Mouse (Mus musculus): ENCODE measurements around the gene Ogfod2.

The Ogfod2 gene

DNA sequence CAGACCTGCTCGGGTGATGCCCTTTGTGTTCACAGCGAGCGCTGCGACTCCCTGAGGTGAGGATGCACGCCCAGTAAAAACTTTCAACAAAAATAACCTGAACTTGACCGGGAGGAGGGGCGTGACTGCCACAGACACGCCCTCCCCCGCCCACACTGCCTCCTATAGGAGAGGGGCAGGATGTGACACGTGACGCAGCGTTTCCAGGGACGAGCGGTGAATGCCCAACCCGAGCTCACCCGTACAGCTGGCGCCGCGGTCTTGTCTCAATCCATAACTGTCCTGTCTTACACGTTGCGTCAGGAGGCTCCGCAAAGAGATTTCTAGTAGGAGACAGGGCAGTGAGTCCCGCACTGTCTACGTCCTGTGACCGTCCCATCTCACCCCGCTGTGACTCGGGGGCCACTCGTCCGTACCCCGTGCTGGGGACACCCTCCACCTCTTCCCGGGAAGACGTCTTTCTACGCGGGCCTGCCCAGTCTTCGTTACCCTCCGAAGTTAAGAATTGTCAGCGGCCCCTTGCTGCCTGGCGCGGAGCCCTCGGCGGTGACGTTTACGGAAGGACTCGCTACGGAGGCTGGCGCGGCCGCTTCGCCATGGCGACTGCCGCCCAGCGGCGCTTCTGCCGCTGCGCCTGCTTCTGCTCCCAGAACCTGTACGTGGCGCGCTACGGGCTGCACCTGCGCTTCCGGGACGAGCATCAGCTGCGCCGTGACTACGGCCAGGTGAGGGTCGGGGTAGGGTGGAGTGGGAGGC is at the start of gene Ogfod2:
Gene Ogfod2 (plus strand): TSS at position 556 of the 756 bp plus-strand sequence.
- DNase-seq (ENCODE audit: low spot score in 2 of 2), result peak; percentile 92 to 95

DNA sequence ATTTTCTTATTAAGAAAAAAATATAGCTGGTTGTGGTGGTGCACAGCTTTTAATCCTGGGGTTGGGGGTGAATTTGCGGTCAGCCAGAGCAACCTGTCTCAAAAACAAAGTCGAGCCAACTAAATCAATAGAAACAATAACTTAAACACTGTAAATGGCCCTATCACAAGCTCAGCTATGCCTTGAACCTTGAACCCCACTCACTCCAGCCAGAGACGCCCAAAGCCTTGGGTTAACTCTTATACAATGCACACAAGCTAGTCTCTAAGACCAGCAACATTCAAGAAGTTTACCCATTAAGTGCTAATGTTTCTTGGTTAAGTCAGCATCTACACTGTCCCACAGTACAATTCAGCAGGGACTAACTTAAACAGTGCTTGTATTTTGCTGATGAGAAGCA is 42.4 kb upstream of the Ogfod2 start:
- no peak for DNase-seq (ENCODE audit: low spot score in 2 of 2)

DNA sequence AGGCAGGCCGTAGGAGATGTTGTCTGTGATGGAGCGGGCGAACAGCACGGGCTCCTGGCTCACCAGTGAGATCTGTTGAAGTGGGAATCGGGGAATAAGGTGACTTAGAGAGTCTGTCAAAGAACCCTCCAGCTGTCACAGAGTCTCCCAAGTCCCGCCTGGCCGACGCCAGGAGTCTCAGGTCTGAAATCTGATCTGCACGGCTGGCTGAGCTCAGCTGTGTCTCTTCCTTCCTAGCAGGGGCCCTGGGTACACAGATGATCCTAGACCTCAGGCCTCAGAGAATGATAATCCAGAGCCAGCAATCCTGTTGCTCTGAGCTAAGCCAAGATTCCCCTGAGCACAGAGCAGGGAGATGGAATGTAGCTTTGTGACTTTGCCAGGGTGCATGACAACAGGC is 38.4 kb upstream of the Ogfod2 start:
- DNase-seq (ENCODE audit: low spot score in 2 of 2), result no peak

DNA sequence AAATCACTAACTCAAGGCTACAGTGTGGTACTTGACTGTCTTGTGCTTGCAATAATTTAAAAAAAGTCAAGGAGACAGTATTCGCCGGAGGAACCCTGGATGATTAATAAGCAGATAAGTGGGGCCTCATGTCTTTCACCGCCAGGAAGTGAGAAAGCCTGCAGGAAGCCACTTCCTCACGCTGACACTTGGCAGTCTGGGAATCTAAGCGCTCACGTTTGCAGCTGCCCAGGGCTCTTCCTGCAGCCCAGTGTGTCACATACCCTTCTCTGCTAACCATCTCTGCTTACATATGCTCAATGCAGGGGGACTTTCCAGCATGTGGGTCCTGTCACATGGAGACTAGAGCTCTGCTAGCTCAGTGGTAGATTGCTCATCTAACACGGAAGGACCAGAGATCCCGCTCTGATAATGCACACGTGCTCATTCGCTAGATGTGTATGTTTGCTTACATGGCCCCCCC is 37.2 kb upstream of the Ogfod2 start:
- DNase-seq (ENCODE audit: low spot score in 2 of 2), result no peak

DNA sequence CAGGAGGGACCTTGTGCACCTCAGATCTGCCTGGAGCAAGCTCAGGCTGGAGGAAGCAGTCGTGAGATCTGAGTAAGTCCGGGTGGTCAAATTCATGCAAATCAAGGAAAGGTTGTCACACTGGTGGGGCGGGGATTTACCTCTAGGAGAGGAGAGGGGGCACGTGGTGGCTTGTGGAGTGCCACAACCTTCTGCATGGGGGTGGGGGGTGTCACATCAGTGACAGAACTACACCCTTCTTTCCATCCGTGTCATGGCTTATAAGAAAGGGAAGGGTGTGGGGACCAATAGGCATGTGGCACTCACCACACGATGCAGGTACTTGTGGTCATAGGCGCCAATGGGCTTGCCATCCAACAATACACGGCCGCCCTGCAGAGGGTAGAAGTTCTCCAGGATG is 36.4 kb upstream of the Ogfod2 start:
- DNase-seq (ENCODE audit: low spot score in 2 of 2), result no peak

DNA sequence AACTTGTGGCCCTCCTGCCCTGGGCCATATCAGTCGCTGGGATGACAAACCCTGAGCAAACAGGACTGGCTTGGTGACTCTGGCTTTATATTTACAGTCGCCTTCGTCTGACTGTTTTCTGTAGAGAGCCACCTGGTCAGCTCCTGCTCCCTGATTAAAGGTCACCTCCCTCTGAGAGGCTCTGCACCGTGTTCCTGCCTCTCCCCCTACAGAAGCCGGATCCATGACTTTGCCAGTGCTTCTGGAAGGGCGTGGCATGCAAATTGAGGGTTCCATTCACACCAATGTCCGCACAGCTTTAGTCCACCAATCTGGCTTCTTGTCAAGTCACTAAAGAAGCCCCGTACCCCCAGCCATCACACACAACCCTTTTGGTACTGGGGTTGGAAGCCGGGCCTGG is 35.5 kb upstream of the Ogfod2 start:
- no peak for DNase-seq (ENCODE audit: low spot score in 2 of 2)

DNA sequence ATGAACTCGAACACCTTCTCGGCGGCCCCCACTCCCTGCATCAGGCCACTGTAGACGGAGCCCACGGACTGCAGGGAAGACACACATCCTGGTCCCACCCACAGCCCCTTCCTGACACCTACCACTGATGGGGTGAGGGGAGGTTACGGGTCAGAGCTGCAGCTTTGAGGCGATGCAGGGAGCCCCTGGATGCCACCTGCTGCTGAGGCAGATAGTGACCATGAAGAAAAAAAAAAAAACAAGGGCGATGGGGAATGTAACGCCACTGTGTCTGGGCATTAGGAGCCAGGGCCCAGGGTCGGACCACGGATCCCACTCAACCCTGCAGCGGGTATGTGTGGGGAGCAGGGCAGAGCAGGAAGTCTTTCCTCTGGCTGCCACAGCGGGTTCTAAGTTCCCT is 34.9 kb upstream of the Ogfod2 start:
- no peak for DNase-seq (ENCODE audit: low spot score in 2 of 2)

DNA sequence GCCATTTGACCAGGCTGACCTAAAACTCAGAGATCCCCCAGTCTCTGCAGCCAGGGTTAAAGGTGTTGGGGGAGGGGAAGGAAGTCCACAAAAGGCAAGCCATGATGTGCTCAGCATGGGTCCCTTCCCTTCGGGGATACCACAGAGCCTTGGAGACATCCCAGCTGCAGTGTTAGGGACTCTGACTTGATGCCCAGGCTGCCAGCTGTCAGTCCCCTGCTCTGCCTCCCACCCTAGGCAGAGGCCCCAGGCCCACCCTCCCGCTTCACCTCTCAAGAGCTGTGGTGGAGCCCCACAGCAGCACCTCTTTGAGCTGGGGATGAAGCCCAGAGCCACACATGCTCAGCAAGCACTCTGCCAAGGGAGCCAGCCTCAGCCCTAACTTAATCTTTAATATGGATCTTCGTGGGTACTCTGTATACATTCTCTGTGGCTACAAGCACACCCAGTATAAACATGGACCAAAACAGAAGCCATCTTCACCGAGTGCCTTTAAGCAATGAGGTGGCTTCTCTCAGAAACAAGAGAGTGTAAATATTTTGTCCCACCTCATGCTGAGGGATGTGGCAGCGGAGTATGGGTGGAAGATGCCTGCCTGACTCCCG is 34.1 kb upstream of the Ogfod2 start:
- DNase-seq (ENCODE audit: low spot score in 2 of 2), result no peak

DNA sequence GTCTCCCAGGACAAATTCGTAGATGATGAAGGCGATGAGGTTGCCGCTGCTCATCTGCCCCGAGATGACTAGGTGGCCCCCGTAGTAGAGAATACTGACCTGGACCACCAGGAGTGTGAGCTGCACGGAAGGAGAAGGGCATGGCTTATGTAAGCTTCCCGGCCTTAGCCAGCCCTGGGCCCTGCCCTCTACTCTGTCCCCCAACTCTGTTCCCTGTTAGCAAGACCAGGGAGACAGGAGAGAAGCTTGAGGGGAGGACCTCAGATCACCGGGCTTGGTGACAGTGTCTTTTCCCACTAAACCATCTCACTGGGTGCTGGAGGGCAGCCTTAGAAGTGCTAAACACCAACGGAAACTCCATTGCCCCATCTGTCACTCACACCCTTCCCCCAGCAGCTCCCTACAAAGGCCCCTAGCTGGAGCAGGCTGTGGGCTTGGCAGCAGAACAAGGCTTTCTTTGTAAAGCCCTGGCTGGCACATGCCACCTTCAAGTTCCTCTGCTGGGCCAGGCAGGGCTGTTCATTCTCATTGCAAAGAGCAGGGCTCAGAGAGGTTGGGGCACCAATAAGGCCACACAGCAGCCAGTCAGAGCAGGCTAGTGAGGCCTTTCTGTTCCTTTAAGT is 33.2 kb upstream of the Ogfod2 start:
- no peak for DNase-seq (ENCODE audit: low spot score in 2 of 2)

DNA sequence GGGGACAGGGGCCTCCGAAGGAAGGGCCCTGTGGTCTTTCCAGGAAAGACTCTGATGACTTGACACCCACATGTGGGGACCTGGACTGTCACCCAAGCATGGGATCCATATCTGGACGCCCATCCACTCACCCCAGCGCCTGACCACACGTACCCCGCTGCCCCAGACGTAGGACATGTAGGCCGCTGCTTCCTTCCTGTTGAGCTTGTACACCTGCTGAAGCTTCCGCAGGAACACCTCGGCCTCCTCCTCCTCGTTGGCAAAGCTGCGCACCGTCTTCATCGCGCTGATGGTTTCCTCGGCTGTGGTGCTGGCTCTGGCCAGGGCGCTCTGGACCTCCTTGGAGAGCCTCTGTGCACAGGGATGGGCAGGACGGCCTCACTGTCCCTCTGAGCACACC is 32.2 kb upstream of the Ogfod2 start:
- DNase-seq (ENCODE audit: low spot score in 2 of 2), result no peak

DNA sequence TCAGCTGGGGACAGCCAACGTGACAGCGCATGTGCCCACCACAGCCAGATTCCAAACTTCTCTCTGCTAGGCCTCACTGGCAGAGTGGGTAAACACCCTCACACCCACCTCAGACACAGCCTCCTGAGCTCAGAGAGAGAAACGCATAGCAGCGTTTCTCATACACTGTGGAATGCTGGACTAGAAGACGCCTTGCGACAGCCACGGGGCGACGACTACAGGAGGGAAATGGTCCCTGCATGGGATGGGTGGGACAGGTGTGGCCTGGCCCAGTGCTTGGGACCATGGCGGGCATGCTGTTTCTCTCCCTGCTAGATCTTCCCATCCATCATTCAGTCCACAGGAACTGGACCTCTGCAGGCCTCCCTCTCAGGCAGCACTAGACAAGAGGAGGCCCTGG is 29.6 kb upstream of the Ogfod2 start:
- DNase-seq (ENCODE audit: low spot score in 2 of 2), result no peak

DNA sequence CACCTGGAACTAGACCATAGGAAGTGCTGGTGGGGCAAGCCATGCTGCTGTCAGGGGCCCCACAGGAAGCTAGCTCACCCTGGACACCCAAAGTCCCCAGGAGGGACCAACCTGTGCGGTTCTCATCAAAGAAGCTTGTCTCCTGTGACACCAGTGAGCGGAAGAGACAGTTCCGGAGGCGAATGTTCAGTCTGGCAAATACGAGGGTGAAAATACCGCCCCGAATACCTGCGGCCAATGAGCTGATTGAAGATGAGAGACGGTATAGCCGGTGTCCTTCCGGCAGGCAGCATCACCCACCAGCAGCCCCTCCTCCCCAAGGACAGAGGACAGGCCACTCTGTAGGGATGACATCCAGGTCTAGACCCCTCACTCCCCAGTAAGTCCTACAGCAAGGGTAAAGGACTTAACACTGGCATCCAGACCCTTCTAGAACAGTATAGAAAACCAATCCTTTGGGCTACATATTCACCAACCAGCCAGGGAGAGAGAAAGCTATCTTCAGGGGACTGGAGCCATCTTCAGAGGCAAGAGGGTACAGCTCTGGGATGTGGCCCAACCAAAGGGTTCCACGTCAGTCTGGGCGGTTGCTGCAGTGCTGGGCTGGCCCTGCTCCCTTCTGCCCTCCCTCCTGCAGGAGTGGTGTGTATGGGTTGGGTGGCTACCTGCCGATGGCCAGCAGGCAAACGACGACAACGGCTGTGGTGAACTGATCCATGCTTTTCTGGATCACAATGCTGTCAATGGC is 29.0 kb upstream of the Ogfod2 start:
- no peak for DNase-seq (ENCODE audit: low spot score in 2 of 2)

DNA sequence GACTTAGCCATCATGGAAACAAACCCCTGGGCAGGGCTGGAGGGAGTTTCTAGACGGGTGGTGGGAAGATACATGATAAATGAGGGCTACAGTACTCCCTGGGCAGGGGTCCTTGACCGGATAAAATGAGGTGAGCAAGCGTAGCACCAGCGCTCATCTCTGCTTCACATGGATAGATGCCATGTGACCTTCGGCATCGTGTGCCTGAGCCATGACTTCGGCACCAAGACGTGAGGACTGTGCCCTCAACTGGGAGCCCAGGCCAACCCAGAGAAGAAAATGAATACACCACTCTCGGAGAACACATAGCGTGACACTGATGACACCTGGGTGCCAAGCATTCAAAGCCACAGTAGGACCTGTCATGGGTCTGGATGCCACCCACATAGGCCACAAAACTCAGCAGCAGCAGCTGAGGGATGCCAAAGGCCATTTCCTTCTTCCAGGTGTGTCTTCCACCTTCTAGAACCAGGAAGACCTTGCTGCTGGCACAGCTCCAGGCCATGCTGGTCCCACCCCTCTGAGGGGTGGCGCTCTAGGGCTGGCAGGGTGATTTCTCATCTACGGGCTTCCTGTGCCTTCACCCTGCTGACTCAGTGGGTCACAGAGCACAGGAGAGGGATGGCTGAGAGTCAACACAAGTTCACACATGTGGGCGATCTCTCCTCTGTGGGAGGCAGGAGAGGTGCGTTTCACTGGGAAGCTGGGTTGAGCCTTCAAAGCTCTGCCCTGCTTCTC is 28.1 kb upstream of the Ogfod2 start:
- peak; percentile 73 to 84 for DNase-seq (ENCODE audit: low spot score in 2 of 2)

DNA sequence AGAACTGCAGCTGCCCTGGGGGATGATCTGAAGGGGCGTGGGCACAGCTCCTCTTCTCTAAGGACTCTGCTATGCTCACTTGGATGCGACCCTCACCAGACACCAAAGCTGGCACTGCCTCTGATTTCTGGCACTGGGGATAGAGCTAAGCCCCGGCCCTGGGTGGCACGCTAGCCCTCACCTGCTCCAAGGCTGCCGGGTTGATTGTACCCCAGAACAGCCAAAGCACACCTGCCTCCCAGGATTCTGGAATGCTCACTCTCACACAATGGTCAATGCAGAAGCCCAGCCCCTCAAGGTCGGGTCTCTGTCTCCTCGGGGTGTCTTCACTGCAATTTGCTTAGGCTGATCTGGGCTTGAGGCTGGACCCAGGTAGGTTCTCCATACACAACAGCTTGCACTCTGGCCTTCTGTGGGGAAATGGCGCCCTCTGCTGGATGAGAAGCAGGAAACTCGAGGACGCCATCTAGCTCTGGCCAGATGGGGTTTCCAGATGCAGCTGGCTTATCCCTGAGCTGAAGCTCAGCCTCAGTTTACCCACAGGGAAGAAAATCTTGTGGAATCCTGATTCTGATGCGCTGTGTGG is 27.4 kb upstream of the Ogfod2 start:
- peak; percentile 78 to 81 for DNase-seq (ENCODE audit: low spot score in 2 of 2)

DNA sequence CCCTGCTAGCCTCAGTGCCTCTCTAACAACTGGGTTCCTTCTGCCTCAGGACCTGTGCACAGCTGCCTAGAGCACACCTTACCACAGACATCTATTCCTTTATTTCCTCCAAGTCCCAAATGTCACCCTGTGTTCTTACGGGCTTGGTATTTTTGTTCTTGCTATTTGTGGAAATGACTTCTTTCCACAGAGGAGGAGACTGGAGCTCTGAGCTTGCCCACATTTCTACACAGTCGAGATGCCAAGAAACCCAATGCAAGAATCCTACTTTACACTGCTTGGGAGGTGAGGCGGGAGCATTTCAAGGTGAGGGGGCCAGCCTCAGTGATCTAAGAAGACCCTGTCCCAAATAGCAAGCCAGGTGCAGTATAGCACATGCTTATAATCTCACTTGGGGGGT is 26.6 kb upstream of the Ogfod2 start:
- no peak for DNase-seq (ENCODE audit: low spot score in 2 of 2)

DNA sequence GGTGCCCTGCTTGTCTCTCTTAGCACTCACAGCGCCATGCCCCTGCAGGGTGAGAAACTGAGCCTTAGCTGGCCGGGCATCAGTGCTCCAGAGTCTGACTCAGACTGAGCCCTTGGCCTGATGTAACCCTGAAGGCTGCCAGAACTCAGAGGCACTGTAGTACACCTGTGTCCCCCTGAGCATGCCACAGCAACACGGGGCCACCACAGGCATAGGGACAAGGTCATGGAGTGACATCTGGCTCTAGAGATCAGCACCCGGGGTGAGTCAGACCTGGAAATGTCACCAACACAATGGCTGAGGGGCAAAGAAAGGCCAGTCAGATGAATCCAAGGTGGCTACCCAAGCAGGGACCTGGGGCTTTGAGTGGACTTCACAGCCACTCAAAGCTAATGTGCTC is 25.2 kb upstream of the Ogfod2 start:
- no peak for DNase-seq (ENCODE audit: low spot score in 2 of 2)

DNA sequence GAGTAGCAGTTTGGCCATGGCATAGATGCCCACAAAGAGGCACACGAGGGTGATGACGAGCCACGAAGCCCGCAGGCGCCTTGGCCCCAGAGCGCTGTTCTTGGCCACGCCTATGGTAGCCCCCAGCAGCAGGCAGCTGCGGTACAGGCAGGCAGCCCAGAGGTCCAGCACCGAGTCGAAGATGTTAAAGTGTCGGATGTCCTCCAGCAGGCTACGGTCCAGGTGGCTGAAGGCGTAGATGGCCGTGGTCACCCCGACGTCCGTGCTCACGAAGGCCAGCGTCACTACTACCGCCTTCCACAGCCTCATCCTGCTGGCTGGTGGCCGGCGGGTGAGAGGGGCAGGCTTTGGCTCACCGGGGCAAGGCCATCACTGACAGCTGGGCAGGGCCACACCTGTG is 22.2 kb upstream of the Ogfod2 start:
- no peak for DNase-seq (ENCODE audit: low spot score in 2 of 2)

DNA sequence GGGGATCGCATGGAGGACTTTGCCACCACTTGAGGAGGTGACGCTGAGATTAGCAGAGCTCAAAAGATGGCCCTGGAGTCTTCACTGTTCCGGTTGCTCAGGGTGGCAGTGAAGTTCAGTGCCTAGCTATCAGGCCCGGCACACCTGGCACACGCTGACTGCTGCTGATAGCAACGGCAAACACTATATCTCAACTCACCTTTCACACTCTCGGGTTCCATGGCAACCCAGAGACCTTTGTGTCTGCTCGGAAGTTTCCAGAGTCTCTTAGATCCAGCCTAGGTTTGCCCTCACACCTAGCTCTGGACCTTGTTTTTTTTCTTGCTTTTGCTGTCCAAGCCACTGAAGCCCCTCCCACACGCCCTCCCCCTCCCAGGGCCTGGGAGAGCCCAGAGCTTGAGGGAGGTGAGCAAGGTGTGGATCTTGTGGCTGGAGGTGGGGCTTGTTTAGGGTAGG is 20.1 kb upstream of the Ogfod2 start:
- no peak for DNase-seq (ENCODE audit: low spot score in 2 of 2)

DNA sequence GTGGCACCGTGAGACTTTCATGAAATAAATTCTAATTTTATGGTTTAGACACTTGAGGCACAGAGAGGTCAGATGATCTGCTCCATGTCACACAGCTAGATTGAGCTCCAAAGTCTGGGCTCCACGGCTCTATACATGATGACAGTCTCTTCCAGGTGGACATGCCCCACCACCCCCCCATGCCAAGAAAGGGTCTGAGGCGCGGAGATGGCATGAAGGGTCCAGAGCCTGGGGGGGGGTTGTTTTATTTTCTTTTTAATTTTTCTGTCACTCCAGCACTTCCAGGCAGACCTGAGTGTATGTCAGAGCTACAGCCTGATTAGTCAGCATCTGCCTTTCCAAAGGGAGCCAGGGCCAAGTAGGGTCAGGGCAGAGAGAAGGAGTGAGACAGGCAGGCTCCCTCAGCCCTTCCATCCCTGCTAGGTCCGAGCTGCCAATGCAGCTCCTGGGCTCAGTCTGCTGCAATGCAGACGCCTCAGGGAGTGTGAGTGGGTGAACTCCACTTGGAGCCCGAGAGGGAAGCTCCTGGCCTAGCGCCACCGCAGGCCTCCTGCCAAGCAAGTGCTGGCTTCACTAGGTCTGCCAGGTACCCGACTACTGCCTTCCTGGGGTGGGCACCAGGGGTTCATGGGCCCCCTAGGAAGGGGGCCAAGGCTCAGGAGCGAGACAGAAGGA is 18.8 kb upstream of the Ogfod2 start:
- DNase-seq (ENCODE audit: low spot score in 2 of 2), result no peak

DNA sequence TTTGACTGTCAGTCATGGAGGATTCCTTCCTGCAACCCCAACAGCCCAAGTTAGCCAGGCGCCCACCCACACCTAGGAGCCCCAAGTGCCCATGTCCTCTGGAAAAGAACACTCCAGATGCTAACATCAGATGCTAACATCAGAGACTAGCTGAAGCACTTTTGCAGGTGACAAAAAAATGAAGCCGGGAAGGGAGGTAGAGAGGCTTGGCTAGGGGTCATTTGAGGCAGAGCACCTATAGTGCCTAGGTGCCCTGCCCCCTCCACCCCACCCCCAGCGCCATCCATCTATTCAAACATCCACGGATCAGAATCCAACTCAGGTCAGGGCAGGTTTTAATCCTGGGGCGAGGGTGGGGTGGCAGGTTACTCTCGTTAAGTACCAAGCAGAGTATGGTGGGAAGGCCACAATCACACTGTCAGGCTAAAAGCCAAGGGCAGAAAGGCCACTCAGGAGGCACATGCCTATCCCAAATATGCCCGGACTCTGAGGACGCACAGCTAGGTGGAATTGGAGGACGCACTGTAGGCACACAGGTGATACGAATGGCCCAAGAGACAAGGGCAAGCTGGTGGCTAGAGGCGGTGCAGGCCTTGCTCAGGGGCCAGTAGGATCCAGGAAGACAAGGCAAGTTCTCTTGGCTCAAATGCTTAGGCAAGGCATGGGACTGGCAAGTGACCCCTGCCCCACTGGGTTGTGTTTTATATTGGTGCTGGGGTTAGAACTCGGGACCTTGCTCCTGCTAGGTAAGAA is 18.1 kb upstream of the Ogfod2 start:
- DNase-seq (ENCODE audit: low spot score in 2 of 2), result no peak
